Mouse (Mus musculus): ENCODE data around the gene Pemt.

DNA sequence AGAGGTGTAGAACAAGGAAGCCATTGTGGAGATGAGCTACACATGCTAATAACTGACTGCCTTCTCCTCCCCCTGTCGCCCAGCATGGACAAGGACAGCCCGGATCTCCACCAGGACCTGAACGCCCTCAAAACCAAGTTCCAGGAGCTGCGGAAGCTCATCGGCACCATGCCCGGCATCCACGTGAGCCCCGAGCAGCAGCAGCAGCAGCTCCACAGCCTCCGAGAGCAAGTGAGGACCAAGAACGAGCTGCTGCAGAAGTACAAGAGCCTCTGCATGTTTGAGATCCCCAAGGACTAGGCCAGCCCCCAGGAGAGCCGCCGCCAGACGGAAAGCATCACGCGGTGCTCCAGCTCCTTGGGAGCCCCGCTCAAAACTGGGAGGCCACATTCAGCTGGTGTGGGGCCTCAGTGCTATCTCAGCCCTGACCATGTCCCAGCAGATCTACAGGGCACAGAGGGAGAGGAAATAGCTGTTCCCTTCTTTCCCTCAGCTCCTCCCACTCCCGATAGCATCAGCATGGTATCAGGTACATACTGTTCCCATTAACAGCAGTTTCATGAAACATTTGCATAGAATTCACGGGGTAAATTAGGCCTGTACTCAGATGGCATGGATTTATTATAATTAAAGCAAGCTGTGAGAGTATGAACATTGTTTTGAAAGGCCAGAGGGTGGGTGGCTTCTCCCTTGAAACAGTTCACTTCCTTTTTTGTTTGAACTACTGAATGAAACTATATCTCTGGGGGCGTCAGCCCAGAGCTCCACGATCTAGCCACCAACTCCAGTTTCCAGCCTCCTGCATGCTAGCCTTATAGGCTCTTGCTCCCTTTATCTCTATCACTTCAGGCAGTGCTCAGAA lies 85.6 kb downstream of the Pemt start:
- TF ChIP-seq CTCF (IDR thresholded peaks at IDR 0.05; ENCODE audit: low read depth) (no peak), EP300 (IDR thresholded peaks at IDR 0.05; ENCODE audit: low read depth) (peak; percentile 14; the same call in 1 of the 2 replicates)

All from heart, postnatal 0 days (tissue).